Mouse (Mus musculus) C2C12 (cell line): ENCODE results near the gene Sp140. TPM values are rescaled to one million over a fixed set of nuclear protein-coding genes. Genes with fewer than 3 reads are reported as not detected.
"Not testable (repeated sequence)": the region's sequence is repeated elsewhere in the genome, so short reads cannot be mapped to it uniquely, and the experiment has no call there.

ENCODE experiments used
- H3K27me3 ChIP-seq: one replicate; pipeline ENCODE4 v1.6.1; 2011; ENCODE audit not compliant: control insufficient read depth, insufficient read depth, insufficient read length
- H3K36me3 ChIP-seq: one replicate; pipeline ENCODE4 v1.6.1; 2011; ENCODE audit not compliant: control insufficient read depth, insufficient read depth
- H3K4me3 ChIP-seq: one replicate; pipeline ENCODE4 v1.5.1; 2011; ENCODE audit warnings: mild to moderate bottlenecking, control low read depth; ENCODE audit not compliant: poor library complexity, insufficient read depth, severe bottlenecking
- H3K79me2 ChIP-seq: one replicate; pipeline ENCODE4 v1.6.1; 2011; ENCODE audit not compliant: control insufficient read depth, insufficient read depth
- H3K79me3 ChIP-seq: one replicate; pipeline ENCODE4 v1.6.1; 2011; ENCODE audit warnings: low read depth, control low read depth
- H3ac ChIP-seq: one replicate; pipeline ENCODE3; 2011; ENCODE audit warnings: low read depth; ENCODE audit not compliant: control insufficient read depth, insufficient read length
- long read RNA-seq, 2 experiments: library from polyadenylated mRNA; unstranded; transcript quantifications; one replicate each; pipeline ENCODE4 v2.0.0; 2019 to 2020
- polyA plus RNA-seq: library from polyadenylated mRNA; unstranded; fragments of >200 nt; fragmentation: generic; extraction: Trizol; gene quantifications from one replicate; pipeline ENCODE4 v1.2.1, GENCODE M21; 2012; ENCODE audit warnings: missing spikeins

Gene Sp140
- 0.41 TPM for polyA plus RNA-seq
- long read RNA-seq, experiment 1: 0 reads
- long read RNA-seq, experiment 2: 0 reads

DNA sequence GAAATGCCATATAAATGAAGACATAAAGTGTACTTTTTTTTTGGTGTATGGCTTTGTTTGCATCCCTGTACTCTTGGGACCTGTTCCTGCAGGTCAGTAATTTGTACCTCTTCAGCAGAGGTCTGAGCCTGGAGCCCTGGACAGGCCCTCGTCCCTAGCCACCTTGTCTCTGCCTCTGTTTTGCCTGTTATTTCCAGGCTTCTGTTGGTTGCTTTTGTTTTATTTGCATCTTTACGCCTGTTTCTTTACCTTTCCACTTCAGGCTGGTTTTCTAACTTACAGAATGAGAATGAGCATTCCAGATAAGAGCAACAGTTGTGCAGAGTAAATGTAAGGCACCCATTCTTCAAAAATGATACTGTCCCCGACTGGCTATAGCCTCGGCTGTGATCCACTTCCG, at the start of gene Sp140:
Gene Sp140, plus strand, starts transcription at position 301 of the 400 bp plus-strand sequence.
- H3K36me3 ChIP-seq, H3K79me3 ChIP-seq, H3K4me3 ChIP-seq, H3K79me2 ChIP-seq, H3ac ChIP-seq, H3K27me3 ChIP-seq: not testable (repeated sequence)

GRCm38 (mm10) chr1:85555261-85555660, 44.9 kb upstream of the Sp140 start:
- H3ac ChIP-seq, H3K4me3 ChIP-seq, H3K79me2 ChIP-seq, H3K36me3 ChIP-seq, H3K27me3 ChIP-seq, H3K79me3 ChIP-seq: not testable (repeated sequence)

DNA sequence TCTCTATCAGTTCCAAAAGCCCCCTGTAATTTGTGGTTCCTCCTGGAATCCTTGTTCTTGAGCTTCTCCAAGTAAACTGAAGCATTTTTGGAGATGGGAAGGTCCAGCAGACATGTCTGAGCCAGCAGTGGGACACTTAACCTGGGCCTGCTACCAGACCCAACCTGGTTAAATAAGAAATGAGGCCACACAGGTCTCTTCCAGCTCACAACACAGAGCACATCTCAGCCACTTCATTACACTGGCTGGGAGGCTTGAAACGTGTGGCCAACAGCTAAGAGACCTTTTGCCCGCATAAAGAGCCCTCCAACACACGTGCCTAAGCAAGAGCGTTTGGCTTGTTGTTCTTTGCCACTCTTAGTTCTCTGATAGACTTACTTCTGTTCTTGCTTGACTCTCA, 26.6 kb upstream of the Sp140 start:
- not testable (repeated sequence) for H3K36me3 ChIP-seq, H3K79me2 ChIP-seq, H3K4me3 ChIP-seq, H3ac ChIP-seq, H3K79me3 ChIP-seq, H3K27me3 ChIP-seq

- not testable (repeated sequence) for H3K4me3 ChIP-seq, H3K79me2 ChIP-seq, H3K79me3 ChIP-seq, H3K36me3 ChIP-seq, H3K27me3 ChIP-seq, H3ac ChIP-seq
These were observed 24.8 kb upstream of the Sp140 start, which contains the start of gene G530012D18Rik for GRCm38 (mm10) chr1:85575376-85575775. G530012D18Rik (plus strand) TSS chr1:85575676.

GRCm38 (mm10) chr1:85578372-85579010, 21.7 kb upstream of the Sp140 start:
- not testable (repeated sequence) for H3K79me3 ChIP-seq, H3K36me3 ChIP-seq, H3K4me3 ChIP-seq, H3K27me3 ChIP-seq, H3K79me2 ChIP-seq, H3ac ChIP-seq

- H3K27me3 ChIP-seq, H3K79me2 ChIP-seq, H3K4me3 ChIP-seq, H3ac ChIP-seq, H3K79me3 ChIP-seq, H3K36me3 ChIP-seq: not testable (repeated sequence)
These were observed 20.7 kb upstream of the Sp140 start for GRCm38 (mm10) chr1:85579199-85580147.

- not testable (repeated sequence) for H3ac ChIP-seq, H3K4me3 ChIP-seq, H3K79me3 ChIP-seq, H3K36me3 ChIP-seq, H3K27me3 ChIP-seq, H3K79me2 ChIP-seq
These were observed 20.0 kb upstream of the Sp140 start for GRCm38 (mm10) chr1:85580148-85580534.

DNA sequence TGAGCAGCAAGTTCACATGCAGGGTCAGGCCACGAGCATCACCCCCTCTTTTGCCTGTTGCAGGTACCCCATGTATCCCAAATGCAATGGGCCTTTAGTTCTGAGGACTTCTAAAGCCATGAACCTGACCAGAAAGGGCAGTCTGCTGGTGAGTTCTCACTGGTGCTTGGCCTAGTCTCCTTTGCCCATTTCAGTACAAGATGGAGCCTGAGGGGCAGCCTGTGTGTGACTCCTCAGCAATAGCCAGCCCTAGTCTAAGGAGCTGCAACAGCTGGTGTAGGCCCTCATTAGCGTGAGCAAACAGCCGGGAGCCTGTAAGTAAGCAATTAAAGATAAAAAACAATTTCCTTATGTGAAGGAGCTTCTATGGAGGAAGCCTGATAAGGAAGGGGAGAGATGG, 19.6 kb upstream of the Sp140 start:
- H3K27me3 ChIP-seq, H3K36me3 ChIP-seq, H3K79me3 ChIP-seq, H3K79me2 ChIP-seq, H3ac ChIP-seq, H3K4me3 ChIP-seq: not testable (repeated sequence)

DNA sequence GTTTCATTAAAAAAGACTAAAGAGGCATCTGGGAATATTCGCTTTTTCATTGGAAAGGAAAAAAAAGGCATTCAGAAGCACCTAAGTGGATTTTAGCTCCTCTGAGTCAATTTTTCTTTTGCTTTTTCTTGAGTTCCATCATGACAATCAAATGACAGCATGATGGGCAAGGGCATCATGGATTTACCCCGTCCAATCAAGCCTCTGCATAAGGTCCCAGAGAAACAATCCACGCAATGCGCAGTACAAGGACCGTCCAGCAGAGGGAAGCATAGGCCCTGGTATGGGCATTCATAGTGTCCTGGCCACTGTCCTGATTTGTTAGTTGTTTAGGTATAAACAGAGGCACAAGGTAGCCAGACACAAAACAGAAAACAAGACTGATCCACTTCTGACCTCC, 18.7 kb upstream of the Sp140 start:
- not testable (repeated sequence) for H3ac ChIP-seq, H3K36me3 ChIP-seq

DNA sequence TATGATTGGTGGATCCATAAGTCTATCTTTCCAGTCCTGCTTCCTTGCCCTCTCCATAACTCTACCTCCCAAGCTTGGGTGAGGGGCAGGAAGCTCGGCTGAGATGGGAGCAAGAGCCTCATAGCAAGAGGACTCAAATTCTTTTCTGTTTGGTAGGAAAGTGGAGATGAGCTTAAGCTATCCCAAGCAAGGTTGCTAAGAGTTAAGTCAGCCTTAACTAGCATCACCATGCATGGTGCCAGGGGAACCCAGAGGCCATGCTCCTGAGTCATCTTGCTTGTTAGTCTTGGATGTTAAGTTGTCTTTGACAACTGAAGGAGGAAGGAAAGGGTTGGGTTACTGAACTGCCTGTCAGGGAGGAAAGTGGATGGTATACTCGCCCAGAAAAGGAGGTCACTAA, 11.5 kb upstream of the Sp140 start:
- not testable (repeated sequence) for H3K4me3 ChIP-seq, H3ac ChIP-seq, H3K79me3 ChIP-seq, H3K27me3 ChIP-seq, H3K36me3 ChIP-seq, H3K79me2 ChIP-seq

More for the DNA sequence above, 18.7 kb upstream of the Sp140 start:
- not testable (repeated sequence) for H3K79me2 ChIP-seq, H3K79me3 ChIP-seq, H3K27me3 ChIP-seq, H3K4me3 ChIP-seq

DNA sequence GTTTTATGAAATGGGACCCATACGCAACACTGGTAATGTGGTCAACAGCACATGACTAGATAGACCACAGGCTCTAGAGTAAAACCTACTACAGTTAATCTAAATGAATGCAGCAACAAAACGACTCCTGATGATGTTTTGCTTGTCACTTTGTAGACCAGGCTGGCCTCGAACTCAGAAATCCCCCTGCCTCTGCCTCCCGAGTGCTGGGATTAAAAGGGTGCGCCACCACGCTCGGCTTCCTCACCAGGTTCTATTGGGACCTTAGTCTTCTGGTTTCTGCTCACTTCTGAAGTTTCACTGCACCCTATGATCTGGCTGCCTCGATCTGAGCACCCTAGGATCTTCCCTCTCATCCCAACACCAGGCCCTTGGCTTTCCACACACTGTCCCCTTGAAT, 7.7 kb upstream of the Sp140 start:
- not testable (repeated sequence) for H3K79me3 ChIP-seq, H3K27me3 ChIP-seq, H3ac ChIP-seq, H3K36me3 ChIP-seq, H3K4me3 ChIP-seq, H3K79me2 ChIP-seq
